Mouse (Mus musculus): ENCODE data around the gene Arhgap22.

- TF ChIP-seq SIN3A (IDR thresholded peaks at IDR 0.05; ENCODE audit: low read length), result no peak
- no peak for TF ChIP-seq RAD21 (IDR thresholded peaks at IDR 0.05; ENCODE audit: low read depth, low read length)
- TF ChIP-seq ZMIZ1 (IDR thresholded peaks at IDR 0.05; ENCODE audit: low read depth, low read length), result no peak
- TF ChIP-seq CTCF (IDR thresholded peaks at IDR 0.05 in 2 of 3, conservative IDR thresholded peaks at IDR 0.05 in 1 of 3; ENCODE audit: control insufficient read depth in 1 of 3, insufficient read depth in 1 of 3, low read depth in 2 of 3, low read length in 3 of 3, poor library complexity in 1 of 3, severe bottlenecking in 1 of 3), result no peak
- TF ChIP-seq GATA1 (IDR thresholded peaks at IDR 0.05; ENCODE audit: low read depth, low read length), result no peak
These were observed 23.9 kb upstream of the Arhgap22 start for GRCm38 (mm10) chr14:33189849-33190423.

All from MEL (cell line).